Mouse (Mus musculus) C2C12 (cell line): Measurements from ENCODE around the gene Actrt2.

Source experiments
- CEBPB ChIP-seq: IDR thresholded peaks from one replicate; pipeline ENCODE4 v1.6.1; 2011; ENCODE audit warnings: low read depth, mild to moderate bottlenecking, control low read depth, moderate library complexity
- CTCF ChIP-seq: IDR thresholded peaks from one replicate; pipeline ENCODE4 v1.5.1; 2011; ENCODE audit not compliant: control insufficient read depth, insufficient read depth, insufficient read length
- MYOD1 ChIP-seq: IDR thresholded peaks from one replicate; pipeline ENCODE4 v1.6.1; 2011; ENCODE audit warnings: low read depth; ENCODE audit not compliant: control insufficient read depth, insufficient read length
- MYOG ChIP-seq: IDR thresholded peaks from one replicate; pipeline ENCODE4 v1.6.1; 2011; ENCODE audit not compliant: control insufficient read depth, insufficient read length; ENCODE audit errors: extremely low read depth

GRCm38 (mm10) chr4:154638320-154638886 lies 29.3 kb downstream of the Actrt2 start:
- no peak for TF ChIP-seq CTCF
- TF ChIP-seq CEBPB: no peak
- no peak for TF ChIP-seq MYOG
- TF ChIP-seq MYOD1: no peak
